Mouse (Mus musculus) lung, embryonic 15.5 days (tissue): Measurements from ENCODE around the gene Sirpa. TPM values are rescaled to one million over a fixed set of nuclear protein-coding genes. Genes with fewer than 3 reads are reported as not detected.

Experiments
- ATAC-seq: fragments of 200-750 bp; cut with Nextera tagmentation; 2 replicates; pipeline ENCODE4 v1.8.0; 2017; ENCODE audit warnings: moderate number of reproducible peaks, borderline replicate concordance; ENCODE audit not compliant: low FRiP score, low TSS enrichment; ENCODE audit errors: extremely low read depth
- H3K27ac ChIP-seq: fragments of 300-500 bp; sonication (generic); 2 replicates; pipeline ENCODE4 v1.5.1; 2015; ENCODE audit warnings: moderate library complexity, mild to moderate bottlenecking, inconsistent platforms
- H3K27me3 ChIP-seq: fragments of 300-500 bp; sonication (generic); 2 replicates; pipeline ENCODE4 v1.6.1; 2015; ENCODE audit warnings: inconsistent platforms
- H3K36me3 ChIP-seq: fragments of 300-500 bp; sonication (generic); 2 replicates; pipeline ENCODE4 v1.6.1; 2015; ENCODE audit warnings: inconsistent platforms
- H3K4me1 ChIP-seq: fragments of 300-500 bp; sonication (generic); 2 replicates; pipeline ENCODE4 v1.6.1; 2015; ENCODE audit warnings: inconsistent platforms
- H3K4me2 ChIP-seq: fragments of 300-500 bp; sonication (generic); 2 replicates; pipeline ENCODE4 v1.6.1; 2015; ENCODE audit warnings: inconsistent platforms, mild to moderate bottlenecking, moderate library complexity
- H3K4me3 ChIP-seq: fragments of 300-500 bp; sonication (generic); 2 replicates; pipeline ENCODE4 v1.5.1; 2015; ENCODE audit warnings: mild to moderate bottlenecking, inconsistent platforms
- H3K9ac ChIP-seq: fragments of 300-500 bp; sonication (generic); 2 replicates; pipeline ENCODE4 v1.6.1; 2015; ENCODE audit warnings: inconsistent platforms
- H3K9me3 ChIP-seq: fragments of 300-500 bp; sonication (generic); 2 replicates; pipeline ENCODE4 v1.6.1; 2016; ENCODE audit warnings: inconsistent platforms
- WGBS: fragments of 180-500 bp; shearing (Covaris S2); methylation state at CpG from one replicate; pipeline ENCODE4 v1.1.7; 2015; 5-methylcytosine and 5-hydroxymethylcytosine counted together
- polyA plus RNA-seq: library from polyadenylated mRNA; unstranded; fragments of >200 nt; fragmentation: Nextera tagmentation; extraction: Ambion mirVana; gene quantifications from 2 replicates; pipeline ENCODE4 v1.2.1, GENCODE M21; 2015

The Sirpa gene
- polyA plus RNA-seq, 1 experiment from 2014 or later, result 20.6 TPM

GRCm38 (mm10) chr2:129655033-129655432 is 62.4 kb downstream of the Sirpa start:
- Histone ChIP-seq H3K36me3 (no peaks in the 10 kb centered on the region), H3K9ac (no peak overlapping the region), H3K4me3 (no peak overlapping the region), H3K27ac (no peak overlapping the region), H3K9me3 (no peaks in the 10 kb centered on the region), H3K27me3 (no peaks in the 10 kb centered on the region), H3K4me2 (no peak overlapping the region), H3K4me1 (no peaks in the 10 kb centered on the region)
- 86% methylated on average over 4 of the region's 4 CpGs for WGBS
- no peak for ATAC-seq

DNA sequence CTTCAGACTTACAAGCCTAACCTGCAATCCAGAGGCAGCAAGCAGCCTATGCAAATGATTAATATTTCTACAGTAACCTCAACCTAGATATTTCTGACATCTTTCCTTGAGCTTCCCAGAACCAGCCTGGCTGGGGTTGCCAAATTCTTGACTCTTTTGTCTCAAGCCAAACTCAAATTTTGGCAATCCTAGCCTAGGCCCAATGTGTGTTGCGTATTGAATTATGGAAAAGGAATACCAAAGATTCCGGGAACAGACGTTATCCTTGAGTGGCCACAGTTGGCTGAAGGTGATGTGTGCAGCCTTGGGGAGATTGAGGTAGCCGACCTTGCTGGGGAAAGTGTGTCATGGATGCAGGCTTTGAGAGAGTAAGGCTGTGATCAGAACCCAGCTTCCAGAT is 66.2 kb downstream of the Sirpa start:
- Histone ChIP-seq H3K4me2 (no peak overlapping the region), H3K4me3 (no peak overlapping the region), H3K9ac (no peak overlapping the region), H3K9me3 (no peaks in the 10 kb centered on the region), H3K36me3 (no peaks in the 10 kb centered on the region), H3K27me3 (no peaks in the 10 kb centered on the region), H3K4me1 (no peaks in the 10 kb centered on the region), H3K27ac (no peak overlapping the region)
- ATAC-seq, result no peak
- WGBS, result 71% methylated on average over 4 of the region's 4 CpGs

DNA sequence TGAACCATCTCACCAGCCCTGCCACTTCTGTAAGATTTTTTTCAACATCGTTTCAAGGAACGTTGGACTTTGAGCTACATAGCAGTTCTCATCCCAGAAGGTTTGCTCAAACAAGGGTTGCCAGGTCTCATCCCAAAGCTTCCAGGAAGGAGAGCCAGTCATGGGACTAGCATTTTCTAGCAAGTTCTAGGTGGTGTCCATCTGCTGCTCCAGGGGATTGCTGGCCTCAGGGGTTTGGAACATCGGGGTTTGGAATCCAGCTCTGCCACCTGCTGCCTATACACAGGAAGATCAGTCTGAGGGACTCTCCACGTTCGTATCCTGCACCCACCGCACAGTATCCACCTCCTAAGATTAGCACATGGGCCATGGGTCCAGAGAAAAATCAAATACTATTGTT is 67.4 kb downstream of the Sirpa start:
- no peak overlapping the region for H3K27ac ChIP-seq
- H3K4me3 ChIP-seq, result no peak overlapping the region
- no peaks in the 10 kb centered on the region for H3K4me1 ChIP-seq
- no peak for ATAC-seq
- H3K9me3 ChIP-seq, result no peaks in the 10 kb centered on the region
- H3K36me3 ChIP-seq, result no peaks in the 10 kb centered on the region
- H3K9ac ChIP-seq, result no peak overlapping the region
- H3K4me2 ChIP-seq, result no peak overlapping the region
- 62% methylated on average over 6 of the region's 6 CpGs for WGBS
- H3K27me3 ChIP-seq, result no peaks in the 10 kb centered on the region

DNA sequence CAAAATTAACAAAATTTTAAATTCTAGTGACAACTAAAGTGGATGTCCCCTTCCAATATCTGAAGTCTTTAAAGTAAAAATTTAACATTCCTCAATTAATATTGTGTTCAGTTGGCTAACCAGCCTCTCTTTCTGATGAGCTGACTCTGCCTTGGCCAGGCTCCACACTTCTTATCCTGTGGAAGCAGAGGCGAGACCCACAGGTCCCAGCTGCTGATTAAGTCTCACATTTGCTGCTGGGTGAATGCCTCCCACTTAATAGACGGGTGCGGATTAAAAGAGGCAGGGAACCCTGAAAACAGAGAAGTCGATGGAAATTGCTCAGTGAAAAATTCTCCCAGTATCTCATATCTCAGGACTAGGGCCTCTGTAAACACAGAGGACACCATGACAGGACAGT is 69.8 kb downstream of the Sirpa start:
- H3K9me3 ChIP-seq, result no peaks in the 10 kb centered on the region
- H3K27me3 ChIP-seq, result no peaks in the 10 kb centered on the region
- WGBS, result 48% methylated on average over 4 of the region's 4 CpGs

GRCm38 (mm10) chr2:129671911-129672310 is 79.3 kb downstream of the Sirpa start:
- no peak for ATAC-seq
- Histone ChIP-seq H3K9me3 (no peaks in the 10 kb centered on the region), H3K4me2 (no peak overlapping the region), H3K4me1 (no peaks in the 10 kb centered on the region), H3K27me3 (no peaks in the 10 kb centered on the region), H3K36me3 (no peaks in the 10 kb centered on the region), H3K9ac (no peak overlapping the region), H3K27ac (no peak overlapping the region), H3K4me3 (no peak overlapping the region)
- 71% methylated on average over 4 of the region's 4 CpGs for WGBS

More for the DNA sequence above, 69.8 kb downstream of the Sirpa start:
- no peak for ATAC-seq
- Histone ChIP-seq H3K4me2 (no peak overlapping the region), H3K4me1 (no peaks in the 10 kb centered on the region), H3K4me3 (no peak overlapping the region), H3K27ac (no peak overlapping the region), H3K36me3 (no peaks in the 10 kb centered on the region), H3K9ac (no peak overlapping the region)

- ATAC-seq, result peak; percentile 52; the same call in 1 of the 2 replicates
- Histone ChIP-seq H3K4me1 (no peaks in the 10 kb centered on the region), H3K9me3 (no peaks in the 10 kb centered on the region), H3K4me2 (no peak overlapping the region), H3K9ac (no peak overlapping the region), H3K4me3 (no peak overlapping the region), H3K36me3 (no peaks in the 10 kb centered on the region), H3K27ac (no peak overlapping the region), H3K27me3 (no peaks in the 10 kb centered on the region; the same call in 1 of the 2 replicates)
- 22% methylated on average over 13 of the region's 13 CpGs for WGBS
Observed at GRCm38 (mm10) chr2:129674935-129675634, 82.5 kb downstream of the Sirpa start.

GRCm38 (mm10) chr2:129677664-129678063 is 85.0 kb downstream of the Sirpa start:
- WGBS, result 42% methylated on average over 2 of the region's 2 CpGs
- Histone ChIP-seq H3K4me2 (no peak overlapping the region), H3K9ac (no peak overlapping the region), H3K27ac (no peak overlapping the region), H3K9me3 (no peaks in the 10 kb centered on the region), H3K4me1 (no peaks in the 10 kb centered on the region), H3K36me3 (no peaks in the 10 kb centered on the region), H3K27me3 (no peaks in the 10 kb centered on the region; the same call in 1 of the 2 replicates), H3K4me3 (no peak overlapping the region)
- ATAC-seq, result no peak

- H3K4me1 ChIP-seq, result no peaks in the 10 kb centered on the region
Observed at GRCm38 (mm10) chr2:129679066-129679465, 86.4 kb downstream of the Sirpa start.

DNA sequence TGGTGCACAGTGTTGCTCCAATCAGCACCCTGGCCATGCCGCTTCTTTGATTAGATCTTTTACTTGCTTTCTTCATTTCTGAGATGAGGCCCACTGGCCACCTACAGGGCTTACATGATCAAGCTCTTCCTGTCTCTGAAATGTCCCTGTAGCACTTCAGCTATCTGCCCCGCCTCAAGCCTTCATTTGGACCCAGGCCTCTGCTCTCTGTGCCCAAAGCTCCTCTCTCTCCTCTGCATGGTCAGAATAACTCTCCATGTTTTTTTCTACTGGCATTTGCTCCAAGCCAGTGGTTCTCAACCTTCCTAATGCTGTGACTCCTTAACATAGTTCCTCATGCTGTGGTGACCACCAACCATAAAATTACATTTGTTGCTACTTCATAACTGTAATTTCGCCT is 87.6 kb downstream of the Sirpa start:
- no peak overlapping the region for H3K4me3 ChIP-seq
- WGBS, result 85% methylated on average over 3 of the region's 3 CpGs

More at GRCm38 (mm10) chr2:129679066-129679465, 86.4 kb downstream of the Sirpa start:
- H3K4me3 ChIP-seq, result no peak overlapping the region
- ATAC-seq, result no peak
- no peak overlapping the region for H3K9ac ChIP-seq
- H3K4me2 ChIP-seq, result no peak overlapping the region
- H3K9me3 ChIP-seq, result no peaks in the 10 kb centered on the region
- no peak overlapping the region for H3K27ac ChIP-seq
- H3K36me3 ChIP-seq, result no peaks in the 10 kb centered on the region
- H3K27me3 ChIP-seq, result no peaks in the 10 kb centered on the region; the same call in 1 of the 2 replicates
- 65% methylated on average over 5 of the region's 5 CpGs for WGBS

More for the DNA sequence above, 87.6 kb downstream of the Sirpa start:
- ATAC-seq, result no peak
- H3K27me3 ChIP-seq, result no peaks in the 10 kb centered on the region; the same call in 1 of the 2 replicates
- no peak overlapping the region for H3K9ac ChIP-seq
- H3K4me1 ChIP-seq, result no peaks in the 10 kb centered on the region
- no peak overlapping the region for H3K4me2 ChIP-seq
- H3K9me3 ChIP-seq, result no peaks in the 10 kb centered on the region
- no peaks in the 10 kb centered on the region for H3K36me3 ChIP-seq
- no peak overlapping the region for H3K27ac ChIP-seq

Other genes with a start within 250 kb of the Sirpa start
- not detected in 2 replicates for gene Il1b, start 221.7 kb upstream of the Sirpa start, polyA plus RNA-seq
- not detected in 2 replicates for gene F830045P16Rik, start 56.2 kb upstream of the Sirpa start, polyA plus RNA-seq
- gene Pdyn, start 107.0 kb downstream of the Sirpa start, polyA plus RNA-seq, result 0.10 and 0.24 TPM in 2 replicates
- gene Stk35, start 207.7 kb downstream of the Sirpa start, polyA plus RNA-seq, result 13.6 and 14.0 TPM in 2 replicates